Mouse (Mus musculus) C2C12 (cell line): Measurements from ENCODE around the gene Gpr88. TPM values are rescaled to one million over a fixed set of nuclear protein-coding genes. Genes with fewer than 3 reads are reported as not detected.

ENCODE experiments used
- H3K27me3 ChIP-seq: one replicate; pipeline ENCODE4 v1.6.1; 2011; ENCODE audit not compliant: control insufficient read depth, insufficient read depth, insufficient read length
- H3K36me3 ChIP-seq: one replicate; pipeline ENCODE4 v1.6.1; 2011; ENCODE audit not compliant: control insufficient read depth, insufficient read depth
- H3K4me3 ChIP-seq: one replicate; pipeline ENCODE4 v1.5.1; 2011; ENCODE audit warnings: mild to moderate bottlenecking, control low read depth; ENCODE audit not compliant: poor library complexity, insufficient read depth, severe bottlenecking
- H3K79me2 ChIP-seq: one replicate; pipeline ENCODE4 v1.6.1; 2011; ENCODE audit not compliant: control insufficient read depth, insufficient read depth
- H3K79me3 ChIP-seq: one replicate; pipeline ENCODE4 v1.6.1; 2011; ENCODE audit warnings: low read depth, control low read depth
- H3ac ChIP-seq: one replicate; pipeline ENCODE3; 2011; ENCODE audit warnings: low read depth; ENCODE audit not compliant: control insufficient read depth, insufficient read length
- CEBPB ChIP-seq: IDR thresholded peaks from one replicate; pipeline ENCODE4 v1.6.1; 2011; ENCODE audit warnings: low read depth, mild to moderate bottlenecking, control low read depth, moderate library complexity
- CTCF ChIP-seq: IDR thresholded peaks from one replicate; pipeline ENCODE4 v1.5.1; 2011; ENCODE audit not compliant: control insufficient read depth, insufficient read depth, insufficient read length
- FOSL1 ChIP-seq: IDR thresholded peaks from one replicate; pipeline ENCODE4 v1.8.0; 2011; ENCODE audit warnings: mild to moderate bottlenecking, low read length; ENCODE audit not compliant: poor library complexity, insufficient read depth, severe bottlenecking
- MAX ChIP-seq: IDR thresholded peaks from one replicate; pipeline ENCODE4 v1.6.1; 2011; ENCODE audit warnings: mild to moderate bottlenecking, control low read depth
- MYOD1 ChIP-seq: IDR thresholded peaks from one replicate; pipeline ENCODE4 v1.6.1; 2011; ENCODE audit warnings: low read depth; ENCODE audit not compliant: control insufficient read depth, insufficient read length
- MYOG ChIP-seq: IDR thresholded peaks from one replicate; pipeline ENCODE4 v1.6.1; 2011; ENCODE audit not compliant: control insufficient read depth, insufficient read length; ENCODE audit errors: extremely low read depth
- USF1 ChIP-seq: IDR thresholded peaks from one replicate; pipeline ENCODE4 v1.6.1; 2011; ENCODE audit warnings: low read depth, mild to moderate bottlenecking, control low read depth, moderate library complexity
- long read RNA-seq, 2 experiments: library from polyadenylated mRNA; unstranded; transcript quantifications; one replicate each; pipeline ENCODE4 v2.0.0; 2019 to 2020
- polyA plus RNA-seq: library from polyadenylated mRNA; unstranded; fragments of >200 nt; fragmentation: generic; extraction: Trizol; gene quantifications from one replicate; pipeline ENCODE4 v1.2.1, GENCODE M21; 2012; ENCODE audit warnings: missing spikeins

The Gpr88 gene
- not detected for polyA plus RNA-seq
- long read RNA-seq, experiment 1: 0 reads
- long read RNA-seq, experiment 2: 0 reads

DNA sequence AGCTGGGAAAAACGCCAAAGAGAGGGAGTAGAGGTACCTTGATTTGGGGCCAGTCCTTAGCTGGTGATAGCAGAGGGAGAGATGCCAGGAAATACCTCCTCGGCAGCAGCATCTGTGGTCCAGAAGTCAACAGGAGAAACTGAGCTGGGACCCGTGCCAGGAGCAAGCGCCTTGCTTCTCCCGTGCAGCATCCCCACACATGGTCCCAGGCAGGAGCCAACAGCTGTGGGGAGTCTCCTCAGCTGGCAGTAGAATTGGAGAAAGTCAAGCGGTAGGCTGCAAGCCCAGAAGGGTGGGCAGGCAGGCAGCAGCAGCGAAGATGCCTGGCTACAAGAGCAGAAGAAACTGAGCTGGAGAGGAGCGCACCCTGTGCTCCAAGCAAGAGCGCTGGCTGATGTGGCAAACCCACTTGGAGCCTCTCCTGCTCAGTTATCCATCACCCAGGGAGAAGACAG is at the start of gene Gpr88:
Gene Gpr88, minus strand, starts transcription at position 427 of the 455 bp plus-strand sequence.
- TF ChIP-seq MYOD1 (no peak), MAX (no peak), CEBPB (no peak), MYOG (no peak), CTCF (no peak), FOSL1 (no peak), USF1 (no peak)
- H3K27me3 ChIP-seq: peaks cover 22% of the 10 kb centered on the region
- no peaks in the 10 kb centered on the region for H3K79me2 ChIP-seq
- H3ac ChIP-seq: no peak within 1 kb of the TSS
- H3K79me3 ChIP-seq: no peaks in the 10 kb centered on the region
- no peak within 1 kb of the TSS for H3K4me3 ChIP-seq
- H3K36me3 ChIP-seq: no peaks in the 10 kb centered on the region

DNA sequence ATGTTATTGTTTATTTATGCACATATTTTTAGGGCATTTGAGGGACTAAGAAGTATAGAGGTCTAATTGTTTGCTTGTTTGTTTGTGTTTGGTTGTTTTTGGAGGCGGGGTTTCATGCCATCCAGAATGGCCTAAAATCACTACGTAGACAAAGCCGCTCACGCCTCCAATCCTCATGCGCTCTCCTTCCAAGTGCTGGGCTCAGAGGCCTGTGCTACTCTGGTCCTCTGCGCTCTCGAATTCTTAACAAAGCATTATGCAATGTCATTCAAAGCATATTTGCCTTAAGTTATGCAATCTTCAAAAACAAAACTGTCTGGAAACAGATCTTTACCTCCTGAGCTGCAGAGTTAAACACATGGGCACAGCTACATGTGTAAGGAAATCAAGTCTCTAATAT is 49.3 kb upstream of the Gpr88 start:
- Histone ChIP-seq H3K27me3 (no peaks in the 10 kb centered on the region), H3K79me3 (no peaks in the 10 kb centered on the region), H3K79me2 (no peaks in the 10 kb centered on the region), H3K4me3 (no peak overlapping the region), H3K36me3 (no peaks in the 10 kb centered on the region), H3ac (no peak overlapping the region)
- TF ChIP-seq MAX (no peak), USF1 (no peak), FOSL1 (no peak), MYOG (no peak), MYOD1 (no peak), CTCF (no peak), CEBPB (no peak)

DNA sequence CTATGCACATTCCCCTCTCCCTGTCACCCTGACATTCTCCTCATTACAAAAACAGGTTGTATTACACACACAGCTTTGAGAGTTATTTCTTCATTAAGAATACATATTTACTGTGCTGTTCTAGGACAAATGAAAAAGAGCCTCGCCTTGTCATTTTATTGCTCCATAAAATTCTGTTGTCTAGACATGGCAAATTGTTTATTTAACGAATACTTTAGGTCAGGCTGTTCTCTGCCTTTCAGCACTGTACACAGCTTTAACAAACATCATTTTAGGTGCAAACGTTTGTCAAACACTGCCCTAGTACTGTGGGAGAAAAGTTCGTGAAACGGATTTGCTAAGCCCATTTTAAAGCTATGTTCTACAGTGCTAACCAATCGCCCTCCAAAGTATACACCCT is 48.5 kb upstream of the Gpr88 start:
- Histone ChIP-seq H3K4me3 (no peak overlapping the region), H3K79me2 (no peaks in the 10 kb centered on the region), H3K79me3 (no peaks in the 10 kb centered on the region), H3ac (no peak overlapping the region), H3K27me3 (no peaks in the 10 kb centered on the region), H3K36me3 (no peaks in the 10 kb centered on the region)
- TF ChIP-seq MYOG: no peak
- TF ChIP-seq CTCF: no peak
- TF ChIP-seq MAX: no peak
- TF ChIP-seq USF1: no peak
- TF ChIP-seq MYOD1: no peak
- no peak for TF ChIP-seq CEBPB
- no peak for TF ChIP-seq FOSL1

DNA sequence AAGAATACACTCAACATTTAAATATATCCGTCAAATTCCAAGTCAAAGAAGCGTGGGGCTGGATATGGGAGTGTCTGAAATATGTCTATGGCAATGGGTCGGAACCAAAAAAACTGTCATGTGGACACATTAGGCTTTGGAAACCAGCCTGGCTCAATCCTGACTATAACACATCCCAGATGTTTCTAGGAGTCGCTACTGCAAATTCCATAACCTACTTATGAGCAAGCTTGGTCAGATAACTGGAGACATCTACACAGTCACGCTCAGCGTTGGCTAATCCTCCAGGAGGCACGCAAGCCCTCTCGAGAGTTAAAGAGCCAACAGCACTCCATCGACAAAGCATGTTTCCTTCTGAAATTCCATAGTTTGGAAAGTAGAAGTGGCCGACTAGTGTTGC is 45.4 kb upstream of the Gpr88 start:
- H3K79me2 ChIP-seq: no peaks in the 10 kb centered on the region
- no peak overlapping the region for H3ac ChIP-seq
- H3K27me3 ChIP-seq: no peaks in the 10 kb centered on the region
- H3K36me3 ChIP-seq: no peaks in the 10 kb centered on the region
- TF ChIP-seq USF1: no peak
- no peak for TF ChIP-seq CEBPB
- TF ChIP-seq CTCF: no peak
- no peak for TF ChIP-seq MYOG
- no peak for TF ChIP-seq MAX
- no peak for TF ChIP-seq FOSL1
- no peak for TF ChIP-seq MYOD1
- no peaks in the 10 kb centered on the region for H3K79me3 ChIP-seq
- H3K4me3 ChIP-seq: no peak overlapping the region

DNA sequence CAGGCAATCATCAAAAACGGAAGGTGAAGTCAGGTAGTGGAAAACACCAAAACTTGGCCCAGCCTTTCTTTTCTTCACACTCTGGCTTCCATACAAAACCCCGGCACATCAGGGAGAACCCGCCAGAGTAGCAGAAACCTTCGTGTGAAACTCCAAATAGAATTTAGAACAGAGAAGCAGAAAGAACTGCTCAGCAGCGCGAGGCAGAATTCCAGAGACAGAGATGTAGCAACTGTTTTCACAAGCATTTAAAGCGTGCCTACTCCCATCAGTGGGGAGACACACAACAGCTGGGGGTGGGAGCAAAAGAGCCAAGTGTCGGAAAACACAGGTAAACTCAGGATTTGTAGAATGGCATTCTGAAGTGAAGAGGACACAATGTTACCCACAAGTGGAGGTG is 44.7 kb upstream of the Gpr88 start:
- no peaks in the 10 kb centered on the region for H3K79me3 ChIP-seq
- H3K79me2 ChIP-seq: no peaks in the 10 kb centered on the region
- H3K4me3 ChIP-seq: no peak overlapping the region
- H3K36me3 ChIP-seq: no peaks in the 10 kb centered on the region
- H3K27me3 ChIP-seq: no peaks in the 10 kb centered on the region
- TF ChIP-seq FOSL1 (no peak), USF1 (no peak), CTCF (no peak), MYOD1 (no peak), MYOG (no peak), MAX (no peak), CEBPB (no peak)
- H3ac ChIP-seq: no peak overlapping the region

DNA sequence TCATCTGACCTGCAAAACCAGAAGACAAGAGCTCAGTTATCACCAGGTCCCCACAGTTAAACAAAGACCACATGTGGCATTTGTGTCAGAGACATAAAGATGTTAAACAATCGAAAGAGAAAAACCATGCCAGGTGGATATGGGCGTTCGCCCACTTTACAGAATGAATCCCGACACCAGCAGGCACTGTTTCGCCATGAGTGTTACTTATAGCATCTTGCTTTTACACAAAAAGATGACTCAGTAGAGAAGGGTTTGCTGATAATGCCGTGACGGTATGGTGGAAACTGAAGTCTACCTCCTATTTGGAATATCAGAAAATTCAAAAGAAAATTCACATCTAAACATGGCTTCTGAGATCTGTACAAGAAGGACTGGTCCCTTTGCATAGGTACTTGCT is 43.9 kb upstream of the Gpr88 start:
- TF ChIP-seq USF1 (no peak), FOSL1 (no peak), CEBPB (no peak), MYOG (no peak), MYOD1 (no peak), MAX (no peak), CTCF (no peak)
- H3K36me3 ChIP-seq: no peaks in the 10 kb centered on the region

More for the DNA sequence above, 43.9 kb upstream of the Gpr88 start:
- no peaks in the 10 kb centered on the region for H3K79me3 ChIP-seq
- H3K4me3 ChIP-seq: no peak overlapping the region
- H3K79me2 ChIP-seq: no peaks in the 10 kb centered on the region
- no peak overlapping the region for H3ac ChIP-seq
- no peaks in the 10 kb centered on the region for H3K27me3 ChIP-seq
